Mouse (Mus musculus): ENCODE results near the gene Nrap. TPM values are rescaled to one million over a fixed set of nuclear protein-coding genes. Genes with fewer than 3 reads are reported as not detected.
"Not testable (repeated sequence)": the region's sequence is repeated elsewhere in the genome, so short reads cannot be mapped to it uniquely, and the experiment has no call there.

The Nrap gene
- polyA plus RNA-seq, 1 experiment from 2014 or later = 0.10 TPM

- no peak for ATAC-seq
- H3K9ac ChIP-seq = no peak overlapping the region
- no peaks in the 10 kb centered on the region for H3K9me3 ChIP-seq (replicated peaks)
- H3K27me3 ChIP-seq (replicated peaks) = no peaks in the 10 kb centered on the region
- H3K27ac ChIP-seq = no peak overlapping the region
- H3K4me3 ChIP-seq = no peak overlapping the region
- H3K36me3 ChIP-seq = no peaks in the 10 kb centered on the region
- no peak overlapping the region for H3K4me2 ChIP-seq
- H3K4me1 ChIP-seq = peaks cover 11% of the 10 kb centered on the region
- WGBS (ENCODE audit: insufficient replicate concordance) = 69% methylated on average over 10 of the region's 10 CpGs
These were observed 15.8 kb downstream of the Nrap start for GRCm38 (mm10) chr19:56374011-56374410.

DNA sequence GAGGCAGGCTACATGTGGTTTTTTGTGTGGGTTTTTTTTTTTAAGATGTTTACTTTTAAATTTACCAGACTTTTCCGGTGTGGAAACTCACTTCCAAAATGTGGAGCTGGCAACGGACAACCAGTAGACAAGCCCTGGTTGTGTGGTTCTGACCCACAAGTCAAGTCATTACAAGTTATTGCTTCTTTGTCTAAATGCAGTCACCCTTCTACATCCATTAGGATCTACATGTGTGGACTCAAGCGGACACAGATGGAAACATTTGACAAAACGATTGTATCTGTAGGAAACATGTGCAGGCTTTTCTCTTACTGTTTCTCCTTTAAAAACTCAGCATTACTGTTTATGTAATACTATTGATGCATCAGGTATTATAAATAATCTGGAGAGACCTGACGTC, 16.6 kb downstream of the Nrap start:
- H3K27ac ChIP-seq = no peak overlapping the region
- ATAC-seq = no peak
- no peaks in the 10 kb centered on the region for H3K9me3 ChIP-seq (replicated peaks)
- H3K36me3 ChIP-seq = no peaks in the 10 kb centered on the region
- H3K4me1 ChIP-seq = peaks cover 4% of the 10 kb centered on the region
- H3K27me3 ChIP-seq (replicated peaks) = no peaks in the 10 kb centered on the region
- no peak overlapping the region for H3K4me2 ChIP-seq
- 76% methylated on average over 5 of the region's 5 CpGs for WGBS (ENCODE audit: insufficient replicate concordance)
- no peak overlapping the region for H3K9ac ChIP-seq
- H3K4me3 ChIP-seq = no peak overlapping the region

GRCm38 (mm10) chr19:56372226-56372625, 17.6 kb downstream of the Nrap start:
- H3K4me1 ChIP-seq = no peaks in the 10 kb centered on the region
- H3K4me3 ChIP-seq = no peak overlapping the region
- 76% methylated on average over 7 of the region's 7 CpGs for WGBS (ENCODE audit: insufficient replicate concordance)
- no peaks in the 10 kb centered on the region for H3K27me3 ChIP-seq (replicated peaks)
- H3K27ac ChIP-seq = no peak overlapping the region
- H3K9me3 ChIP-seq (replicated peaks) = no peaks in the 10 kb centered on the region
- no peaks in the 10 kb centered on the region for H3K36me3 ChIP-seq
- H3K4me2 ChIP-seq = no peak overlapping the region
- ATAC-seq = no peak
- H3K9ac ChIP-seq = no peak overlapping the region

DNA sequence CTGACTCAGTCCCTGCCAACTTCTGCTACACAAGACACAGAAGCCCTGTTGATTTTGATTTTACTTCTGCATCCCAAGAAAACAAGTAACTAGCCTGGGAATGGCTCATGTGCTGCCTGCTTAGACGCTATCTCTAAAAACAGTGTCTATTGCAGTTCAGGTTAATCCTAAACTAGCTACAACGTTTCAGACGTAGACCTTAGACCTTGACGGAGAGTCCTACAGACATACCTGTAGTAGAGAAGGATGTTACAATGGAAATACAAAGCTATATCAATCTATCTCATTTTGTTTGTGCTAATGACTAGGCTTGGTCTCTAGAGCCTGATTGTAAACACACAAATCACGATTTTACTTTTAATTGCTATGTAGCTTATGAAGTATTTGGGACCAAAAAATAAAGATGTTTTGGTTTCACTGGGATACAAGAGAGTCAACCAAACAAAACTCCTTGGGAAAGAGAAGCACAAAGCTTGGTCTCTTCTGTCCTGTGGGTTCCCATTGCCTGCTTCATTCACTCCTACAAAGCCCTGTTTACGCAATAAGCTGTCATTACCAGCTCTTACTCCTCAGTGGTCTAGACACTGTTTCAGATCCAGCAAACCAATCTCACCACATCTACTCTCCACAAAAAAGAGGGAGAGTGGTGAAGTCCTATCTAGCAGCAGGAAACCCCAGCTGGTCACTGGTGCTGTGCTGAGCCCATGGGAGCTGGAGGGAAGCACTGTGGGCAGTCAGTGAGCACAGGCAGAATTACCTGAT, 19.3 kb downstream of the Nrap start:
- H3K4me1 ChIP-seq = no peaks in the 10 kb centered on the region
- H3K4me3 ChIP-seq = no peak overlapping the region
- H3K9me3 ChIP-seq (replicated peaks) = no peaks in the 10 kb centered on the region
- ATAC-seq = no peak
- H3K27ac ChIP-seq = no peak overlapping the region
- no peaks in the 10 kb centered on the region for H3K27me3 ChIP-seq (replicated peaks)
- no peak overlapping the region for H3K4me2 ChIP-seq
- H3K9ac ChIP-seq = no peak overlapping the region
- H3K36me3 ChIP-seq = no peaks in the 10 kb centered on the region
- 63% methylated on average over 6 of the region's 6 CpGs for WGBS (ENCODE audit: insufficient replicate concordance)

GRCm38 (mm10) chr19:56368912-56369311, 20.9 kb downstream of the Nrap start:
- Histone ChIP-seq H3K4me1 (no peaks in the 10 kb centered on the region), H3K4me3 (no peak overlapping the region), H3K9ac (no peak overlapping the region), H3K27ac (no peak overlapping the region), H3K4me2 (no peak overlapping the region), H3K36me3 (no peaks in the 10 kb centered on the region), H3K9me3 (replicated peaks) (no peaks in the 10 kb centered on the region), H3K27me3 (replicated peaks) (no peaks in the 10 kb centered on the region)
- ATAC-seq = no peak
- WGBS (ENCODE audit: insufficient replicate concordance) = 75% methylated on average over 7 of the region's 7 CpGs

DNA sequence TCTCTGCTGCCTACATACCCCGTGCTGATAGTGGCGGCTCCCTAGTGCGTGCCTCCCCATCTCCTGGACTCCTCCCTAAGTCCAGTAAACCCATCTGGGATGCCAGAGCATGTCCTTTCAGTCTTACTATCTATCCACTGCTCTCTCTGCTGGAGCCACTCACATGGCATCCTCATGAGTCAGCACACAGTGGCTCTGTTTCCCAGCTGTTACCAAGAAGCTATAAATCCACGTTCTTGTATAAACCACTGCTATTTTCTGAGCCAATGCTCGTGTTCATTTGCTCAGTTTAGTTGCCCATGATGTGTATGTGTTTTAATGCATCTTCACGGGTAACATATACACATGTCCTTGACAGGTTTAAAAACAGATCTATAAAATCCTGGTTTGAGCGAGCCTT, 22.1 kb downstream of the Nrap start:
- Histone ChIP-seq H3K9ac (no peak overlapping the region), H3K4me2 (no peak overlapping the region), H3K9me3 (replicated peaks) (no peaks in the 10 kb centered on the region), H3K4me3 (no peak overlapping the region), H3K4me1 (no peaks in the 10 kb centered on the region), H3K27ac (no peak overlapping the region), H3K36me3 (no peaks in the 10 kb centered on the region), H3K27me3 (replicated peaks) (no peaks in the 10 kb centered on the region)
- ATAC-seq = no peak
- 72% methylated on average over 7 of the region's 7 CpGs for WGBS (ENCODE audit: insufficient replicate concordance)

GRCm38 (mm10) chr19:56366625-56367024, 23.2 kb downstream of the Nrap start:
- Histone ChIP-seq H3K4me2 (no peak overlapping the region), H3K36me3 (no peaks in the 10 kb centered on the region), H3K27ac (no peak overlapping the region), H3K4me3 (no peak overlapping the region), H3K4me1 (no peaks in the 10 kb centered on the region), H3K9ac (no peak overlapping the region), H3K27me3 (replicated peaks) (no peaks in the 10 kb centered on the region), H3K9me3 (replicated peaks) (no peaks in the 10 kb centered on the region)
- WGBS (ENCODE audit: insufficient replicate concordance) = 73% methylated on average over 9 of the region's 9 CpGs
- ATAC-seq = no peak

DNA sequence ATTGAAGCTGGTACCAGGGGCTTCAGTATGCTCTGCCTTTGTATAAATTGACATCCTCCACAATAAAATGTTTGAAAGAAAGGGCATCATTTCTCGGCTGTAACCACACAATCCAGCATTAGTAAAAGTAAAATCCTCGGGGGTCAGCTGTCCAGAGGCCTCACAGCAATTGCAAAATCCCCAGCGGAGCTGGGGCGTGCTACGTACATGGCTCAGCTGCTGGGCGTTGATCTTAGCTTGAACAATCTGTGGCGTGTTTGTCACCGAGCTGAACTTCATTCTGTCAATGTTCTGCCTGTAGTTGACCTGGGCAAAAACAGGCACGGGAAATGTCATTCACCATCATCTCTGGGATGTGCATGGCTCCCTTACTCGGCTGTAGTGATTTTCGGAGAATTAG, 23.7 kb downstream of the Nrap start:
- no peak overlapping the region for H3K4me2 ChIP-seq
- H3K27me3 ChIP-seq (replicated peaks) = no peaks in the 10 kb centered on the region
- no peak overlapping the region for H3K9ac ChIP-seq
- H3K4me1 ChIP-seq = no peaks in the 10 kb centered on the region
- 70% methylated on average over 11 of the region's 11 CpGs for WGBS (ENCODE audit: insufficient replicate concordance)
- no peak overlapping the region for H3K4me3 ChIP-seq
- H3K27ac ChIP-seq = no peak overlapping the region
- H3K36me3 ChIP-seq = no peaks in the 10 kb centered on the region
- no peaks in the 10 kb centered on the region for H3K9me3 ChIP-seq (replicated peaks)
- no peak for ATAC-seq

GRCm38 (mm10) chr19:56364563-56364962, 25.3 kb downstream of the Nrap start:
- Histone ChIP-seq H3K4me3 (no peak overlapping the region), H3K4me2 (no peak overlapping the region), H3K27ac (no peak overlapping the region), H3K9me3 (replicated peaks) (no peaks in the 10 kb centered on the region), H3K4me1 (no peaks in the 10 kb centered on the region), H3K36me3 (no peaks in the 10 kb centered on the region), H3K9ac (no peak overlapping the region), H3K27me3 (replicated peaks) (no peaks in the 10 kb centered on the region)
- 78% methylated on average over 8 of the region's 8 CpGs for WGBS (ENCODE audit: insufficient replicate concordance)
- no peak for ATAC-seq

GRCm38 (mm10) chr19:56363721-56364460, 25.9 kb downstream of the Nrap start:
- 57% methylated on average over 15 of the region's 15 CpGs for WGBS (ENCODE audit: insufficient replicate concordance)
- no peak overlapping the region for H3K4me3 ChIP-seq
- H3K27ac ChIP-seq = no peak overlapping the region
- no peaks in the 10 kb centered on the region for H3K9me3 ChIP-seq (replicated peaks)
- H3K4me1 ChIP-seq = no peaks in the 10 kb centered on the region
- H3K9ac ChIP-seq = no peak overlapping the region
- H3K27me3 ChIP-seq (replicated peaks) = no peaks in the 10 kb centered on the region
- H3K4me2 ChIP-seq = no peak overlapping the region
- H3K36me3 ChIP-seq = no peaks in the 10 kb centered on the region
- no peak for ATAC-seq

- Histone ChIP-seq H3K36me3 (no peaks in the 10 kb centered on the region), H3K9me3 (replicated peaks) (no peaks in the 10 kb centered on the region), H3K9ac (no peak overlapping the region), H3K27ac (no peak overlapping the region), H3K4me2 (no peak overlapping the region), H3K4me3 (no peak overlapping the region), H3K27me3 (replicated peaks) (no peaks in the 10 kb centered on the region), H3K4me1 (peaks cover 8% of the 10 kb centered on the region; the same call in 1 of the 2 replicates)
- ATAC-seq = no peak
- 45% methylated on average over 2 of the region's 2 CpGs for WGBS (ENCODE audit: insufficient replicate concordance)
These were observed 30.9 kb downstream of the Nrap start for GRCm38 (mm10) chr19:56358890-56359289.

DNA sequence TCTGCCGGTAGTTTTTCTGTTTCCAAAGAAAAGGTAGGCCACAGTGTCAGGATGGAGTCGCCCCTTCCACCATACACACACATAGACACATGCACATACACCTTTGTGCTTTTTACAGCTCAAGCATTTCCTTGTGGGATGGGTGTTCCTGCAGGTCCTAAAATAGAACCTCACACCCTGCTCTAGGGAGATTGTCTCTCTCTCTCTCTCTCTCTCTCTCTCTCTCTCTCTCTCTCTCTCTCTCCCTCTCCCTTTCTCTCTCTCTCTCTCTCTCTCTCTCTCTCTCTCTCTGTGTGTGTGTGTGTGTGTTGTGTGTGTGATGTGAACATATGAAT, 32.5 kb downstream of the Nrap start:
- not testable (repeated sequence) for H3K4me3 ChIP-seq; H3K4me1 ChIP-seq; ATAC-seq; H3K27me3 ChIP-seq (replicated peaks); H3K9me3 ChIP-seq (replicated peaks); H3K36me3 ChIP-seq; H3K9ac ChIP-seq; H3K27ac ChIP-seq; H3K4me2 ChIP-seq
- WGBS (ENCODE audit: insufficient replicate concordance) = 72% methylated on average over 2 of the region's 2 CpGs
